Mouse (Mus musculus): ENCODE measurements around the gene Kcnt1. TPM values are rescaled to one million over a fixed set of nuclear protein-coding genes. Genes with fewer than 3 reads are reported as not detected.

The Kcnt1 gene
- polyA plus RNA-seq, 1 experiment from 2014 or later, result 2.2 TPM

DNA sequence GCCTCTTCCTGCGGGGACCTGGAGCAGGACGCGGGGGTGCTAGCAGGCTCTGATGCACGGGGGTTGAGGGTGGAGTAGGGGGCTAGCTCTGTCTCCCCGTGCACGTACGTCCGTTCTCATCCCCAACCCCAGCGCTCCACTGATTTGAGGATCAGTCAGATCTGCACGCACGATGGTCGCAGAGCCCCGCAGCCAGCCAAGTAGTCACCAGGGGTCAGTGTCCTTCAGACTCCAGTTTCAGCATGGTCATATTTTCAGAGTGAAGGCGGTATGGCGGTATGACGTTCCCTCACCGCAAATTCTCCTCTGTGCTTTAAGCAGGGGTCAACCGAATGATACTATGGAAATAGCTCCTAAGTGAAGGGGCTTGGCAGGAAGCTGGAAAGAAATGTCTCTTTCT lies 696 bp downstream of the Kcnt1 start:
- H3K4me2 ChIP-seq (ENCODE audit: low read depth), result peak overlapping the region; percentile 95
- peaks cover 17% of the 10 kb centered on the region for H3K27me3 ChIP-seq (ENCODE audit: control insufficient read depth, insufficient read depth, low read length)
- DNase-seq (ENCODE audit: low spot score), result peak; percentile 24
- no peak overlapping the region for H3K9ac ChIP-seq (ENCODE audit: low read length)
- 0 out of 2 replicates have a peak, but pooled peaks cover 5% of the 10 kb centered on the region for H3K4me1 ChIP-seq (ENCODE audit: control insufficient read depth, insufficient read depth, low read length)
- no peaks in the 10 kb centered on the region for H3K36me3 ChIP-seq (ENCODE audit: control insufficient read depth, insufficient read depth, low read length)
- WGBS, result 4% methylated on average over 18 of the region's 18 CpGs
- H3K4me3 ChIP-seq (ENCODE audit: low read depth, low read length), result peak overlapping the region; percentile 43
- no peaks in the 10 kb centered on the region for H3K9me3 ChIP-seq (ENCODE audit: control insufficient read depth, low read length)
- ATAC-seq (ENCODE audit: insufficient read depth, low FRiP score, low TSS enrichment), result no peak
- H3K27ac ChIP-seq (ENCODE audit: low read depth, low read length), result no peak overlapping the region

- peak; percentile 36 for DNase-seq (ENCODE audit: low spot score)
- no peak overlapping the region for H3K4me2 ChIP-seq (ENCODE audit: low read depth)
- no peaks in the 10 kb centered on the region for H3K9me3 ChIP-seq (ENCODE audit: control insufficient read depth, low read length)
- 0 out of 2 replicates have a peak, but pooled peaks cover 5% of the 10 kb centered on the region for H3K4me1 ChIP-seq (ENCODE audit: control insufficient read depth, insufficient read depth, low read length)
- no peak overlapping the region for H3K27ac ChIP-seq (ENCODE audit: low read depth, low read length)
- H3K27me3 ChIP-seq (ENCODE audit: control insufficient read depth, insufficient read depth, low read length), result peaks cover 17% of the 10 kb centered on the region
- H3K36me3 ChIP-seq (ENCODE audit: control insufficient read depth, insufficient read depth, low read length), result no peaks in the 10 kb centered on the region
- 15% methylated on average over 4 of the region's 4 CpGs for WGBS
- no peak for ATAC-seq (ENCODE audit: insufficient read depth, low FRiP score, low TSS enrichment)
- H3K4me3 ChIP-seq (ENCODE audit: low read depth, low read length), result no peak overlapping the region
- no peak overlapping the region for H3K9ac ChIP-seq (ENCODE audit: low read length)
These were observed 1.9 kb downstream of the Kcnt1 start for GRCm38 (mm10) chr2:25865412-25865811.

GRCm38 (mm10) chr2:25866656-25867055 lies 3.1 kb downstream of the Kcnt1 start:
- ATAC-seq (ENCODE audit: insufficient read depth, low FRiP score, low TSS enrichment), result no peak
- H3K4me1 ChIP-seq (ENCODE audit: control insufficient read depth, insufficient read depth, low read length), result 0 out of 2 replicates have a peak, but pooled peaks cover 5% of the 10 kb centered on the region
- H3K9me3 ChIP-seq (ENCODE audit: control insufficient read depth, low read length), result no peaks in the 10 kb centered on the region
- no peak overlapping the region for H3K27ac ChIP-seq (ENCODE audit: low read depth, low read length)
- DNase-seq (ENCODE audit: low spot score), result no peak
- no peak overlapping the region for H3K9ac ChIP-seq (ENCODE audit: low read length)
- H3K4me3 ChIP-seq (ENCODE audit: low read depth, low read length), result no peak overlapping the region
- H3K27me3 ChIP-seq (ENCODE audit: control insufficient read depth, insufficient read depth, low read length), result peaks cover 17% of the 10 kb centered on the region
- no peaks in the 10 kb centered on the region for H3K36me3 ChIP-seq (ENCODE audit: control insufficient read depth, insufficient read depth, low read length)
- H3K4me2 ChIP-seq (ENCODE audit: low read depth), result no peak overlapping the region
- WGBS, result 64% methylated on average over 5 of the region's 5 CpGs

DNA sequence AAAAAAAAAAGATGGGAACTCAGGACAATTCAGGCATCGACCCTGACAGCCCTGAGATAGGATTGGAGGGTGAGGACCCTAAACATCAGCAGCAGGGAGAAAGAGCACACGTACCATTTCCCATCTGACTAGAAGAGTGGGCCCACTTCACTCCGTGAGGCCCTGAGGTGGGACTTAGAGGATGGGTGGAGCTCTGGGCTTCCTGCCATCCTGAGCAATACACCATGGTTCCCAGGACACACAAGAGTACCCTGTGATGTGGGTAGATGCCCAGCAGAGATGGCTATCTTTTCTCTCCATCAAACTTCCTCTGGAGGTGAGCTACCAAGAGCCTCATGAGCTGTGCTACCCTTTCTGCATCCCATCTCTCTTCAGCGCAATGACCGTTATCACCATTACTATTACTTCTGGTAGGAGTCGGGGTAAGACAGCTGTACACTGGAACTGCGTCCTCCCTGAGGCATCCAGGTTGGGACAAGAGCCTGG lies 13.8 kb downstream of the Kcnt1 start:
- peak overlapping the region; percentile 62 for H3K9ac ChIP-seq (ENCODE audit: low read length)

DNA sequence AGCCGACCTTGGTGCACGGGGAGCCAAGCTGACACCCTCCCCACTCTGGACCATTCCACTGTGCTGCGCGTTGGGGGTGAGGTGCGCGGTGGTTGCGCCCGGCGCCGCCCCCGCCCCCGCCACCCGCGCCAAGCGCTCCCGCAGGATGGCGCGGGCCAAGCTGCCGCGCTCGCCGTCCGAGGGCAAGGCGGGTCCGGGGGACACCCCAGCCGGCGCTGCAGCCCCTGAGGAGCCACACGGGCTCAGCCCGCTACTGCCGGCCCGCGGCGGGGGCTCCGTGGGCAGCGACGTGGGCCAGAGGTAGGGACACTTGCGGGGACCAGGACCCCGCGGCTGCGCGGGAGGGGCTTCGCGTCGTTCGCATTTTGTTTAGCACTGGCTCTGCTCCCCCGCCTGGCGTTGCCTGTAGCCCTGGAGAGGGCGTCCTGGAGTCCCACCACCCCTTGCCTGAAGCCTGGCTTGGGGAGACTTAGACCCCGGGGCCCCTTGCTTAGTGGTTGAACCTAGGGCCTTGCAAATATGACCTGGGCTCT lies 14.3 kb downstream of the Kcnt1 start:
- 2% methylated on average over 42 of the region's 49 CpGs for WGBS
- Histone ChIP-seq H3K4me2 (ENCODE audit: low read depth) (peak overlapping the region; percentile 74), H3K27me3 (ENCODE audit: control insufficient read depth, insufficient read depth, low read length) (peaks cover 17% of the 10 kb centered on the region), H3K27ac (ENCODE audit: low read depth, low read length) (no peak overlapping the region), H3K9me3 (ENCODE audit: control insufficient read depth, low read length) (no peaks in the 10 kb centered on the region), H3K36me3 (ENCODE audit: control insufficient read depth, insufficient read depth, low read length) (no peaks in the 10 kb centered on the region), H3K9ac (ENCODE audit: low read length) (peak overlapping the region; percentile 62), H3K4me1 (ENCODE audit: control insufficient read depth, insufficient read depth, low read length) (peaks cover 5% of the 10 kb centered on the region; the same call in 1 of the 2 replicates), H3K4me3 (ENCODE audit: low read depth, low read length) (peak overlapping the region; percentile 44)
- DNase-seq (ENCODE audit: low spot score) (no peak), ATAC-seq (ENCODE audit: insufficient read depth, low FRiP score, low TSS enrichment) (no peak; the same call in 1 of the 2 replicates)

More for the DNA sequence above, 13.8 kb downstream of the Kcnt1 start:
- Histone ChIP-seq H3K4me3 (ENCODE audit: low read depth, low read length) (peak overlapping the region; percentile 44), H3K9me3 (ENCODE audit: control insufficient read depth, low read length) (no peaks in the 10 kb centered on the region), H3K27ac (ENCODE audit: low read depth, low read length) (no peak overlapping the region), H3K4me1 (ENCODE audit: control insufficient read depth, insufficient read depth, low read length) (peaks cover 5% of the 10 kb centered on the region; the same call in 1 of the 2 replicates), H3K4me2 (ENCODE audit: low read depth) (peak overlapping the region; percentile 74), H3K27me3 (ENCODE audit: control insufficient read depth, insufficient read depth, low read length) (peaks cover 17% of the 10 kb centered on the region), H3K36me3 (ENCODE audit: control insufficient read depth, insufficient read depth, low read length) (no peaks in the 10 kb centered on the region)
- no peak for ATAC-seq (ENCODE audit: insufficient read depth, low FRiP score, low TSS enrichment)
- WGBS, result 38% methylated on average over 7 of the region's 7 CpGs
- DNase-seq (ENCODE audit: low spot score), result no peak

DNA sequence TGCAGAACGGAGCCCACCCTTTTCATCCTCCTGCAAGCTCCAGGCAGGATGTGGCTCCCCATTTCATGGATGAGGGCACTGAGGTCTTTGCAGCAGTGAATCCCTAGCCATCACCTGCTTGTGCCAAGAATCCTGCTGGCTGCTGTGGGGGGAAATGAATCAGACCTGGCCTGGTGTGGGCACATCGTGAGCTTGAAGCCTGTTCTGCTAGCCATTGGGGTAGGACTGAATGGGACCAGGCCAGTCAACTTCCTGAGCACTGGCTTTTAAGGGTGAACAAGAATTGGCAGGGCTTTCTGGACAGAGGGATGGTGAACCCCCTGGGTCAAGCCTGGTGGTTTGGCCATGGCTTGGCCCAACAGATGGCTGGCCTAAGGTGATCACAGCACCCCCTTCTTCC lies 15.0 kb downstream of the Kcnt1 start:
- DNase-seq (ENCODE audit: low spot score) (no peak), ATAC-seq (ENCODE audit: insufficient read depth, low FRiP score, low TSS enrichment) (no peak)
- Histone ChIP-seq H3K4me3 (ENCODE audit: low read depth, low read length) (no peak overlapping the region), H3K27me3 (ENCODE audit: control insufficient read depth, insufficient read depth, low read length) (peaks cover 17% of the 10 kb centered on the region), H3K4me1 (ENCODE audit: control insufficient read depth, insufficient read depth, low read length) (peaks cover 5% of the 10 kb centered on the region; the same call in 1 of the 2 replicates), H3K9me3 (ENCODE audit: control insufficient read depth, low read length) (no peaks in the 10 kb centered on the region), H3K27ac (ENCODE audit: low read depth, low read length) (no peak overlapping the region), H3K36me3 (ENCODE audit: control insufficient read depth, insufficient read depth, low read length) (no peaks in the 10 kb centered on the region), H3K4me2 (ENCODE audit: low read depth) (no peak overlapping the region), H3K9ac (ENCODE audit: low read length) (no peak overlapping the region)
- 86% methylated on average over 2 of the region's 2 CpGs for WGBS

DNA sequence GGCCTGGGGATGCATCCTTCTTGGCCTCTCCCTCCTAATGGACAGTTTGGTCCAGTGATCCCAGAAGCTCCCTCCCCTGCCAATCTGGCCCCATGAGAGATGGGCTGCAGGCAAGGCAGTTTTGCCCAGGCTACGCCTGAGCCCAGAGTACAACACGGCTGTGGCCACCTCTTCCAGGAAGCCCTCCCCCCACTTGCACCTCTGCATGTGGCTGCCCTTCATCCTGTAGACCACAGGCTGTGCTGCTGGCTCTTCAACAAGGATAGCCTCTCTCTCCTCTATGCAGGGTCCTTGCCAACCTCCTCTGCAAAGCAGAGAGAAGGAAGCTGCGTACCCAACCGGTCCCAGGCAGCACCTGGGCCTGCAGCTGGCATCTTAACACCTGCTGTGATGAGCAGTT lies 15.5 kb downstream of the Kcnt1 start:
- H3K27me3 ChIP-seq (ENCODE audit: control insufficient read depth, insufficient read depth, low read length), result peaks cover 17% of the 10 kb centered on the region
- no peak overlapping the region for H3K27ac ChIP-seq (ENCODE audit: low read depth, low read length)
- H3K9me3 ChIP-seq (ENCODE audit: control insufficient read depth, low read length), result no peaks in the 10 kb centered on the region
- DNase-seq (ENCODE audit: low spot score) (no peak), ATAC-seq (ENCODE audit: insufficient read depth, low FRiP score, low TSS enrichment) (no peak)
- no peaks in the 10 kb centered on the region for H3K36me3 ChIP-seq (ENCODE audit: control insufficient read depth, insufficient read depth, low read length)
- no peak overlapping the region for H3K9ac ChIP-seq (ENCODE audit: low read length)
- no peak overlapping the region for H3K4me2 ChIP-seq (ENCODE audit: low read depth)
- H3K4me1 ChIP-seq (ENCODE audit: control insufficient read depth, insufficient read depth, low read length), result peaks cover 5% of the 10 kb centered on the region; the same call in 1 of the 2 replicates
- H3K4me3 ChIP-seq (ENCODE audit: low read depth, low read length), result no peak overlapping the region
- WGBS, result 84% methylated on average over 4 of the region's 4 CpGs

DNA sequence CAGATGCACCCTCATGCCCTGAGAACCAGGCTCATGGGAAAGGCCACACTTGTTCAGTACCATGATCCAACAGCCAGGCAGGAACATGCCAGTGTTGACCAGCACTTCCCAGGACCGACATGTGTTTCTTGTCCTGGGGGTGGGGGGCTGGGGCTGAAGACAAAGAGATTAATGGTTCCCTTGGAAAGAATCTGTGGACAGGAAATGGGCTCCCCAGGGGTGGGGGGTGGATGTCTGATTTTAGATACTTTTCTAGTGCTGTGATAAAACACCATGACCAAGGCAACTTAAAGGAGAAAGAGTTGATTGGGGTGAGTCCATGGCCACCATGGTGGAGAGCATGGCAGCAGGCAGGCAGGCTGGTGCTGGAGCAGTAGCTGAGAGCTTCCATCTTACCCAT lies 18.7 kb downstream of the Kcnt1 start:
- no peaks in the 10 kb centered on the region for H3K9me3 ChIP-seq (ENCODE audit: control insufficient read depth, low read length)
- H3K27me3 ChIP-seq (ENCODE audit: control insufficient read depth, insufficient read depth, low read length), result peaks cover 14% of the 10 kb centered on the region
- DNase-seq (ENCODE audit: low spot score) (no peak), ATAC-seq (ENCODE audit: insufficient read depth, low FRiP score, low TSS enrichment) (no peak)
- H3K4me1 ChIP-seq (ENCODE audit: control insufficient read depth, insufficient read depth, low read length), result peaks cover 5% of the 10 kb centered on the region; the same call in 1 of the 2 replicates
- no peak overlapping the region for H3K9ac ChIP-seq (ENCODE audit: low read length)
- no peak overlapping the region for H3K4me2 ChIP-seq (ENCODE audit: low read depth)
- H3K27ac ChIP-seq (ENCODE audit: low read depth, low read length), result no peak overlapping the region
- 42% methylated on average over 1 of the region's 1 CpGs for WGBS
- H3K4me3 ChIP-seq (ENCODE audit: low read depth, low read length), result no peak overlapping the region
- no peaks in the 10 kb centered on the region for H3K36me3 ChIP-seq (ENCODE audit: control insufficient read depth, insufficient read depth, low read length)

DNA sequence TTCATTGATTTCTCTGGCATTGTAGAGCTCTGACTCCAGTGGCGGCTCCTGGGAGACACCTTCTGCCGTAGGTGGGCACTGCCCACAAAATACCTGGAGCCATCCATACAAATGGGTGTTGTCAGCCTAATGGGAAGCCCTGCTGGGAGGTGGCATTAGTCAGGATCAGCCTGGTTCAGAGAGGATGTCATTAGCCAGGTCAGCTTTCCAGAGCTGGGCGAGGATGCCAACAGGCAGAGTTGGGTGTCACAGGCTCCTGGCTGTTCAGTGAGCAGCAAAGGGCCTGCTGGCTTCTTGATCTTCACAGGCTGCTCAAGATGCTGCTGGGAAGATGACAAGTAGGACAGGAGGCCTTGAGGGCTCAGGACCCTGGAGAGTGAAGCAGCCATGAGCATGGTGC lies 21.2 kb downstream of the Kcnt1 start:
- Histone ChIP-seq H3K4me1 (ENCODE audit: control insufficient read depth, insufficient read depth, low read length) (no peaks in the 10 kb centered on the region), H3K36me3 (ENCODE audit: control insufficient read depth, insufficient read depth, low read length) (no peaks in the 10 kb centered on the region), H3K9me3 (ENCODE audit: control insufficient read depth, low read length) (no peaks in the 10 kb centered on the region), H3K9ac (ENCODE audit: low read length) (no peak overlapping the region), H3K27me3 (ENCODE audit: control insufficient read depth, insufficient read depth, low read length) (no peaks in the 10 kb centered on the region), H3K4me2 (ENCODE audit: low read depth) (no peak overlapping the region), H3K27ac (ENCODE audit: low read depth, low read length) (no peak overlapping the region), H3K4me3 (ENCODE audit: low read depth, low read length) (no peak overlapping the region)
- ATAC-seq (ENCODE audit: insufficient read depth, low FRiP score, low TSS enrichment) (no peak), DNase-seq (ENCODE audit: low spot score) (no peak)
- 89% methylated on average over 3 of the region's 3 CpGs for WGBS

Measured in neural tube, embryonic 11.5 days (tissue).